In genomic region chr16:87578881-87579280, GRCm38 (mm10) we compare ENCODE assay signal across 12 mouse cellular contexts. TPM values are rescaled to one million over a fixed set of nuclear protein-coding genes. Genes with fewer than 3 reads are reported as not detected.
A peak's percentile ranks its signal among the peaks of the same experiment; 100 is the strongest.
DNase-seq lines count a peak whose midpoint lies in the region; ATAC-seq and TF ChIP-seq lines count a peak whose summit lies in the region.
"Had no signal": no experiment of that assay in that cellular context is flagged by ENCODE, and none has a peak within 500 bp of the region (broad histone marks: within the 10 kb centered on the region; RNA-seq: fewer than 3 reads in every experiment).

No protein-coding gene starts in this region.

- H3K4me1 ChIP-seq in forebrain, postnatal 0 days (ENCODE audit: insufficient read depth) = no peaks in the 10 kb centered on the region
- H3K4me1 ChIP-seq in forebrain, embryonic 16.5 days (replicated peaks; ENCODE audit: control insufficient read depth, insufficient read depth, low read length) = peaks cover 6% of the 10 kb centered on the region; the same call in 1 of the 2 replicates
- no peaks in the 10 kb centered on the region for H3K4me1 ChIP-seq in liver, adult 2 months (ENCODE audit: control insufficient read depth, insufficient read depth, low read length)
- no peaks in the 10 kb centered on the region for H3K4me1 ChIP-seq in liver, embryonic 11.5 days (replicated peaks; ENCODE audit: control insufficient read depth, insufficient read depth, low read length)

- no peaks in the 10 kb centered on the region for H3K9me3 ChIP-seq in forebrain, postnatal 0 days (ENCODE audit: low read length)
- H3K9me3 ChIP-seq in forebrain, embryonic 16.5 days (ENCODE audit: control insufficient read depth, low read length) = no peaks in the 10 kb centered on the region
- H3K9me3 ChIP-seq in liver, embryonic 11.5 days (ENCODE audit: control insufficient read depth, low read length) = no peaks in the 10 kb centered on the region
- H3K9me3 ChIP-seq: embryonic facial prominence, embryonic 12.5 days; forebrain, embryonic 15.5 days; heart, embryonic 13.5 days had no signal

- no peak overlapping the region for H3K27ac ChIP-seq in forebrain, postnatal 0 days (ENCODE audit: low read depth, low read length)
- H3K27ac ChIP-seq in forebrain, embryonic 16.5 days (ENCODE audit: low read length) = no peak overlapping the region
- H3K27ac ChIP-seq in liver, adult 2 months (replicated peaks; ENCODE audit: insufficient read depth, low read depth, low read length) = no peak overlapping the region
- H3K27ac ChIP-seq in liver, embryonic 11.5 days (ENCODE audit: low read depth, low read length) = no peak overlapping the region
- H3K27ac ChIP-seq: embryonic facial prominence, embryonic 12.5 days; forebrain, embryonic 15.5 days; heart, embryonic 13.5 days had no signal

- H3K9ac ChIP-seq in forebrain, postnatal 0 days = no peak overlapping the region
- no peak overlapping the region for H3K9ac ChIP-seq in forebrain, embryonic 16.5 days (replicated peaks; ENCODE audit: low read depth, low read length)
- no peak overlapping the region for H3K9ac ChIP-seq in liver, adult 2 months (ENCODE audit: low read depth, low read length)
- no peak overlapping the region for H3K9ac ChIP-seq in liver, embryonic 11.5 days (ENCODE audit: low read depth, low read length)
- H3K9ac ChIP-seq: embryonic facial prominence, embryonic 12.5 days; forebrain, embryonic 15.5 days; heart, embryonic 13.5 days had no signal

- peak; percentile 33; the same call in 1 of the 2 replicates for TF ChIP-seq CTCF in forebrain, postnatal 0 days (IDR thresholded peaks at IDR 0.05; ENCODE audit: low read depth)
- TF ChIP-seq CTCF in liver, adult 2 months (IDR thresholded peaks at IDR 0.05; ENCODE audit: low read depth, low read length) = peak; percentile 35

- no peaks in the 10 kb centered on the region for H3K36me3 ChIP-seq in forebrain, postnatal 0 days (ENCODE audit: insufficient read depth)
- H3K36me3 ChIP-seq in forebrain, embryonic 16.5 days (ENCODE audit: control insufficient read depth, insufficient read depth) = no peaks in the 10 kb centered on the region
- H3K36me3 ChIP-seq in liver, adult 2 months (ENCODE audit: control insufficient read depth, insufficient read depth, low read length) = no peaks in the 10 kb centered on the region
- H3K36me3 ChIP-seq in liver, embryonic 11.5 days (ENCODE audit: control insufficient read depth, insufficient read depth, low read length) = no peaks in the 10 kb centered on the region
- H3K36me3 ChIP-seq: embryonic facial prominence, embryonic 12.5 days; forebrain, embryonic 15.5 days; heart, embryonic 13.5 days had no signal

- no peaks in the 10 kb centered on the region for H3K27me3 ChIP-seq in forebrain, postnatal 0 days (ENCODE audit: insufficient read depth, low read length)
- H3K27me3 ChIP-seq in forebrain, embryonic 16.5 days (replicated peaks; ENCODE audit: control insufficient read depth, insufficient read depth, low read length) = no peaks in the 10 kb centered on the region
- peaks cover 6% of the 10 kb centered on the region; the same call in 1 of the 2 replicates for H3K27me3 ChIP-seq in liver, adult 2 months (ENCODE audit: control insufficient read depth, insufficient read depth, low read length)
- no peaks in the 10 kb centered on the region for H3K27me3 ChIP-seq in liver, embryonic 11.5 days (replicated peaks; ENCODE audit: control insufficient read depth, insufficient read depth, low read length)
- H3K27me3 ChIP-seq: embryonic facial prominence, embryonic 12.5 days; forebrain, embryonic 15.5 days; heart, embryonic 13.5 days had no signal

- 89% methylated on average over 7 of the region's 7 CpGs for WGBS in forebrain, postnatal 0 days
- WGBS in forebrain, embryonic 16.5 days = 90% methylated on average over 7 of the region's 7 CpGs
- 82% methylated on average over 7 of the region's 7 CpGs for WGBS in liver, adult 2 months
- 77% methylated on average over 7 of the region's 7 CpGs for WGBS in liver, embryonic 11.5 days

- TF ChIP-seq POLR2A in liver, adult 2 months (IDR thresholded peaks at IDR 0.05; ENCODE audit: extremely low read depth, insufficient read depth, low read length) = no peak

- no peaks in the 10 kb centered on the region for H3K79me2 ChIP-seq in liver, adult 2 months (ENCODE audit: control insufficient read depth, insufficient read depth, low read length)

- H3K4me2 ChIP-seq in forebrain, postnatal 0 days (ENCODE audit: low read depth) = no peak overlapping the region
- H3K4me2 ChIP-seq in forebrain, embryonic 16.5 days (ENCODE audit: low read length) = no peak overlapping the region
- no peak overlapping the region for H3K4me2 ChIP-seq in liver, embryonic 11.5 days
- H3K4me2 ChIP-seq: embryonic facial prominence, embryonic 12.5 days; forebrain, embryonic 15.5 days; heart, embryonic 13.5 days had no signal

- H3K4me3 ChIP-seq in forebrain, postnatal 0 days (ENCODE audit: low read depth, low read length) = no peak overlapping the region
- no peak overlapping the region for H3K4me3 ChIP-seq in forebrain, embryonic 16.5 days (replicated peaks; ENCODE audit: low read length)
- H3K4me3 ChIP-seq in liver, adult 2 months (ENCODE audit: insufficient read depth, low read depth, low read length) = no peak overlapping the region
- no peak overlapping the region for H3K4me3 ChIP-seq in liver, embryonic 11.5 days (ENCODE audit: low read depth, low read length)
- H3K4me3 ChIP-seq: embryonic facial prominence, embryonic 12.5 days; forebrain, embryonic 15.5 days; heart, embryonic 13.5 days had no signal

- DNase-seq in forebrain, postnatal 0 days = no peak
- DNase-seq in liver, adult 2 months (ENCODE audit: extremely low read depth, low read depth, low spot score) = no peak
- DNase-seq in liver, embryonic 11.5 days (ENCODE audit: low spot score) = no peak
- DNase-seq in ZHBTc4 (ENCODE audit: low read depth, low spot score) = peak; percentile 66
- peak; percentile 39 to 52 for DNase-seq in cerebellum, postnatal 36 days
- no peak for DNase-seq in adrenal gland, adult 2 months
- DNase-seq in gastrocnemius, postnatal 4 days (ENCODE audit: low spot score in 2 of 2) = no peak

- no peak for ATAC-seq in forebrain, postnatal 0 days
- ATAC-seq in forebrain, embryonic 16.5 days = no peak
- no peak for ATAC-seq in liver, embryonic 11.5 days (replicated peaks; ENCODE audit: low FRiP score)
- ATAC-seq: forebrain, embryonic 15.5 days had no signal

RNA-seq across cellular contexts. Expression of gene Map3k7cl, which starts 25.8 kb away (rescaled TPM):
- total RNA-seq in forebrain, postnatal 0 days (2014; rRNA removed) = 0.15 TPM in 1 of 2 replicates, not detected in the other
- polyA plus RNA-seq in forebrain, postnatal 0 days (2015; fragmentation: Nextera tagmentation; extraction: Ambion mirVana) = not detected in 2 replicates
- polyA plus RNA-seq in forebrain, embryonic 16.5 days (2015; fragmentation: Nextera tagmentation; extraction: Ambion mirVana) = 0.13 TPM in 1 of 2 replicates, not detected in the other
- 0.07 TPM in 1 of 2 replicates, not detected in the other for total RNA-seq in liver, adult 2 months (2014; rRNA removed)
- polyA plus RNA-seq in liver, adult 2 months (2012; rRNA removed) = not detected in 2 replicates
- polyA plus RNA-seq in liver, embryonic 11.5 days (2014; fragmentation: Nextera tagmentation; extraction: Ambion mirVana) = not detected in 2 replicates
- 1 to 10 TPM in 1 of 2 experiments, under 1 TPM in 1; 0.72 to 1.4 TPM for total RNA-seq in adrenal gland, adult 2 months (2021)
- polyA plus RNA-seq in adrenal gland, adult 2 months (2012; rRNA removed) = 0.69 and 0.89 TPM in 2 replicates
- total RNA-seq in gastrocnemius, postnatal 4 days (2021) = 10 to 100 TPM; 33.0 to 37.6 TPM
- polyA plus RNA-seq: embryonic facial prominence, embryonic 12.5 days; forebrain, embryonic 15.5 days; midbrain, embryonic 14.5 days had no signal

Comparison
In these comparisons a context has a peak if more than half of its experiments do, and no peak if none do; other contexts are left out.
1. DNase-seq: peak in ZHBTc4 (single experiment) and cerebellum, postnatal 36 days (2 of 2); none in forebrain, postnatal 0 days (single experiment), liver, adult 2 months (single experiment), liver, embryonic 11.5 days (single experiment), adrenal gland, adult 2 months (single experiment) and gastrocnemius, postnatal 4 days (0 of 2).